In genomic region chr15:18832263-18832662, GRCm38 (mm10) we compare ENCODE assay signal across 10 mouse cellular contexts. TPM values are rescaled to one million over a fixed set of nuclear protein-coding genes. Genes with fewer than 3 reads are reported as not detected.
DNase-seq lines count a peak whose midpoint lies in the region; ATAC-seq and TF ChIP-seq lines count a peak whose summit lies in the region.
"Had no signal": no experiment of that assay in that cellular context is flagged by ENCODE, and none has a peak within 500 bp of the region (broad histone marks: within the 10 kb centered on the region; RNA-seq: fewer than 3 reads in every experiment).

No protein-coding gene starts in this region.

- H3K4me3 ChIP-seq in lung, postnatal 0 days (ENCODE audit: low read depth, low read length), result no peak overlapping the region
- H3K4me3 ChIP-seq in cerebellum, adult 2 months (replicated peaks; ENCODE audit: insufficient read depth, low read depth, low read length), result no peak overlapping the region
- no peak overlapping the region for H3K4me3 ChIP-seq in midbrain, embryonic 15.5 days
- H3K4me3 ChIP-seq: embryonic facial prominence, embryonic 15.5 days; limb, embryonic 15.5 days had no signal

- H3K4me2 ChIP-seq in lung, postnatal 0 days (replicated peaks; ENCODE audit: low read depth, low read length), result no peak overlapping the region
- no peak overlapping the region for H3K4me2 ChIP-seq in midbrain, embryonic 15.5 days
- H3K4me2 ChIP-seq: embryonic facial prominence, embryonic 15.5 days; limb, embryonic 15.5 days had no signal

- no peaks in the 10 kb centered on the region for H3K27me3 ChIP-seq in lung, postnatal 0 days (replicated peaks; ENCODE audit: insufficient read depth, low read length)
- no peaks in the 10 kb centered on the region for H3K27me3 ChIP-seq in cerebellum, adult 2 months (ENCODE audit: control insufficient read depth, insufficient read depth, low read length)
- H3K27me3 ChIP-seq in midbrain, embryonic 15.5 days (replicated peaks), result no peaks in the 10 kb centered on the region
- H3K27me3 ChIP-seq: embryonic facial prominence, embryonic 15.5 days; limb, embryonic 15.5 days had no signal

- no peak for TF ChIP-seq POLR2A in cerebellum, adult 2 months (IDR thresholded peaks at IDR 0.05; ENCODE audit: borderline replicate concordance, insufficient read depth, low read length)

- H3K4me1 ChIP-seq in lung, postnatal 0 days (ENCODE audit: insufficient read depth, low read depth, low read length), result no peaks in the 10 kb centered on the region
- no peaks in the 10 kb centered on the region for H3K4me1 ChIP-seq in cerebellum, adult 2 months (ENCODE audit: control insufficient read depth, insufficient read depth, low read length)
- H3K4me1 ChIP-seq in midbrain, embryonic 15.5 days, result no peaks in the 10 kb centered on the region
- H3K4me1 ChIP-seq: embryonic facial prominence, embryonic 15.5 days; limb, embryonic 15.5 days had no signal

- no peak for ATAC-seq in lung, postnatal 0 days
- peak; percentile 80; the same call in 1 of the 2 replicates for ATAC-seq in midbrain, embryonic 15.5 days (replicated peaks)

- WGBS in lung, postnatal 0 days, result 23% methylated on average over 4 of the region's 4 CpGs
- WGBS in cerebellum, adult 2 months, result 17% methylated on average over 4 of the region's 4 CpGs
- 21% methylated on average over 4 of the region's 4 CpGs for WGBS in midbrain, embryonic 15.5 days

- peak; percentile 44 for DNase-seq in lung, postnatal 0 days (ENCODE audit: low spot score)
- no peak for DNase-seq in lung, postnatal 25 days (ENCODE audit: low spot score)
- peak; percentile 37 for DNase-seq in MN1 (ENCODE audit: low spot score)
- DNase-seq in cerebellum, adult 2 months, result peak; percentile 57 to 72
- peak; percentile 55 for DNase-seq in forelimb bud, embryonic 11.5 days (ENCODE audit: low read depth, low spot score)
- peak; percentile 66 for DNase-seq in layer of hippocampus, adult 9-11 months
- DNase-seq in heart, adult 11 months, result no peak

- no peaks in the 10 kb centered on the region for H3K9me3 ChIP-seq in lung, postnatal 0 days (ENCODE audit: low read length)
- no peaks in the 10 kb centered on the region for H3K9me3 ChIP-seq in midbrain, embryonic 15.5 days
- H3K9me3 ChIP-seq: embryonic facial prominence, embryonic 15.5 days; limb, embryonic 15.5 days had no signal

- peak; percentile 63 for TF ChIP-seq CTCF in lung, postnatal 0 days (IDR thresholded peaks at IDR 0.05)
- TF ChIP-seq CTCF in cerebellum, adult 2 months (IDR thresholded peaks at IDR 0.05; ENCODE audit: borderline replicate concordance, insufficient read depth, low read depth, low read length), result peak; percentile 14; the same call in 1 of the 2 replicates

- no peak overlapping the region for H3K9ac ChIP-seq in lung, postnatal 0 days (replicated peaks; ENCODE audit: low read depth)
- no peak overlapping the region for H3K9ac ChIP-seq in midbrain, embryonic 15.5 days
- H3K9ac ChIP-seq: embryonic facial prominence, embryonic 15.5 days; limb, embryonic 15.5 days had no signal

- no peak for TF ChIP-seq EP300 in lung, postnatal 0 days (IDR thresholded peaks at IDR 0.05)

- H3K27ac ChIP-seq in lung, postnatal 0 days (ENCODE audit: low read length), result no peak overlapping the region
- H3K27ac ChIP-seq in cerebellum, adult 2 months (ENCODE audit: insufficient read depth, low read length), result no peak overlapping the region
- no peak overlapping the region for H3K27ac ChIP-seq in midbrain, embryonic 15.5 days
- H3K27ac ChIP-seq: embryonic facial prominence, embryonic 15.5 days; limb, embryonic 15.5 days had no signal

- no peaks in the 10 kb centered on the region for H3K36me3 ChIP-seq in lung, postnatal 0 days (ENCODE audit: insufficient read depth, low read length)
- no peaks in the 10 kb centered on the region for H3K36me3 ChIP-seq in midbrain, embryonic 15.5 days (replicated peaks)
- H3K36me3 ChIP-seq: embryonic facial prominence, embryonic 15.5 days; limb, embryonic 15.5 days had no signal

RNA-seq across cellular contexts. Expression of gene Cdh10, which starts 13.5 kb away (rescaled TPM):
- 0.10 and 0.11 TPM in 2 replicates for polyA plus RNA-seq in lung, postnatal 0 days (2015; fragmentation: Nextera tagmentation; extraction: Ambion mirVana)
- 15.6 and 18.2 TPM in 2 replicates for polyA plus RNA-seq in cerebellum, adult 2 months (2012; rRNA removed)
- polyA plus RNA-seq in midbrain, embryonic 15.5 days (2015; fragmentation: Nextera tagmentation; extraction: Ambion mirVana), result 21.5 and 23.8 TPM in 2 replicates

Comparison
In these comparisons a context has a peak if more than half of its experiments do, and no peak if none do; other contexts are left out.
1. DNase-seq: peak in lung, postnatal 0 days (single experiment), MN1 (single experiment), cerebellum, adult 2 months (2 of 2), forelimb bud, embryonic 11.5 days (single experiment) and layer of hippocampus, adult 9-11 months (single experiment); none in lung, postnatal 25 days (single experiment) and heart, adult 11 months (single experiment).
2. RNA of gene Cdh10, which starts 13.5 kb away (polyA plus RNA-seq): 21.5 to 23.8 TPM in midbrain, embryonic 15.5 days and 15.6 to 18.2 TPM in cerebellum, adult 2 months; 0.10 to 0.11 TPM in lung, postnatal 0 days; every median in the first group is over 10 times any median in the second.